Mouse (Mus musculus): Measurements from ENCODE around the gene Man2a1.

GRCm38 (mm10) chr17:64609741-64610140, 9.2 kb downstream of the Man2a1 start:
- TF ChIP-seq CTCF (IDR thresholded peaks at IDR 0.05; ENCODE audit: control insufficient read depth, insufficient read depth, insufficient read length), result no peak
- no peak for TF ChIP-seq MAX (IDR thresholded peaks at IDR 0.05)
- no peak for TF ChIP-seq CEBPB (IDR thresholded peaks at IDR 0.05; ENCODE audit: low read depth)
- TF ChIP-seq MYOG (IDR thresholded peaks at IDR 0.05; ENCODE audit: control insufficient read depth, extremely low read depth, insufficient read length), result no peak

Data from C2C12 (cell line).